Mouse (Mus musculus): Measurements from ENCODE around the gene Clptm1. TPM values are rescaled to one million over a fixed set of nuclear protein-coding genes. Genes with fewer than 3 reads are reported as not detected.

The Clptm1 gene
- polyA plus RNA-seq, 1 experiment: 158 TPM

DNA sequence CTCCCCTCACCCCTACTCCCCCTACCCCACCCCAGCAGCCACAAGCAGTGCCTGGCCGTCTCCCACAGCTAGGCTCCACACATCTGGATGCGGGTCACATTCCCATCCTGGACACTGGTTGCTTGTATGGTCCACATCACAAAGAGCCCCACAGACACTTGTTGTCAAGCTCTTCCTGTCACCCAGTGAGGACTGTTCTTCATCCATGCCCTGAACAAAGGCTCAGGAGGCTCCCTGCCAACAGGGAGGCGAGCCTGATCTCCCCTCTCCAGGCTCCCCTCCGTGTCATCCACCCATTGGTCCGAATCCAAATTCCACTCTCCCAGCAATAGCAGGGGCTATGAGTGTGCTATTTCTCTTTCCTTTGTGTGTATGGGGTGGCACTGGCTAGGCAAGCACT lies 64.3 kb downstream of the Clptm1 start:
- Histone ChIP-seq H3K27ac (ENCODE audit: insufficient read depth, low read length) (peak overlapping the region; percentile 66; the same call in 1 of the 2 replicates), H3K4me3 (replicated peaks; ENCODE audit: insufficient read depth, low read depth, low read length) (no peak overlapping the region), H3K27me3 (ENCODE audit: control insufficient read depth, insufficient read depth, low read length) (no peaks in the 10 kb centered on the region), H3K4me1 (ENCODE audit: control insufficient read depth, insufficient read depth, low read length) (peaks cover 20% of the 10 kb centered on the region)
- TF ChIP-seq POLR2A (IDR thresholded peaks at IDR 0.05; ENCODE audit: borderline replicate concordance, insufficient read depth, low read length): no peak
- no peak for TF ChIP-seq CTCF (IDR thresholded peaks at IDR 0.05; ENCODE audit: borderline replicate concordance, insufficient read depth, low read depth, low read length)
- DNase-seq: peak in 1 of 2 experiments; percentile 60
- 14% methylated on average over 5 of the region's 5 CpGs for WGBS

- no peak for DNase-seq
- WGBS: 84% methylated on average over 10 of the region's 10 CpGs
These were observed 71.6 kb downstream of the Clptm1 start for GRCm38 (mm10) chr7:19593061-19593730.

DNA sequence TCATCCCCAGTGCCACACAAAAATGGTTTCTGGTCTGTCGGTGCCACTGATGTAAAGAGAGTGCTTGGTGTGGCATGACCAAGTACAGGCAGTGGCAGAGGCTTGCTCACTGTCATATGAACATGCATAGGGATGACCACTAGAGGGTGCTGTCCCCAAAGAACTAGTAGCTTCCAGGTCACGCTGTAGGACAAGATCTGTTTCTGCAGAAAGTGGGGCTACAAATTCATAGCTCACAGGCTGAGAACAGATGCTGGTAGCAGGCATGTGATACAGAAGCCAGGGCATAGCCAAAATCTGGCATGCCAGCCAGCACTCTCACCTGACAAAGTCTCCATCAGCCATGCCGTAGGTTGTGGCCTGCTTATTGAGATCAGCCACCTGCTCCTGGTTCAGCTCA lies 74.9 kb downstream of the Clptm1 start:
- peak; percentile 79 to 86 for DNase-seq
- H3K4me1 ChIP-seq (ENCODE audit: control insufficient read depth, insufficient read depth, low read length): peaks cover 13% of the 10 kb centered on the region
- H3K27me3 ChIP-seq (ENCODE audit: control insufficient read depth, insufficient read depth, low read length): no peaks in the 10 kb centered on the region
- peak overlapping the region; percentile 41 for H3K27ac ChIP-seq (ENCODE audit: insufficient read depth, low read length)
- TF ChIP-seq POLR2A (IDR thresholded peaks at IDR 0.05; ENCODE audit: borderline replicate concordance, insufficient read depth, low read length): no peak
- peak; percentile 89 for TF ChIP-seq CTCF (IDR thresholded peaks at IDR 0.05; ENCODE audit: borderline replicate concordance, insufficient read depth, low read depth, low read length)
- 15% methylated on average over 3 of the region's 3 CpGs for WGBS
- no peak overlapping the region for H3K4me3 ChIP-seq (replicated peaks; ENCODE audit: insufficient read depth, low read depth, low read length)

More at GRCm38 (mm10) chr7:19593061-19593730, 71.6 kb downstream of the Clptm1 start:
- Histone ChIP-seq H3K27ac (ENCODE audit: insufficient read depth, low read length) (no peak overlapping the region), H3K27me3 (ENCODE audit: control insufficient read depth, insufficient read depth, low read length) (no peaks in the 10 kb centered on the region), H3K4me3 (replicated peaks; ENCODE audit: insufficient read depth, low read depth, low read length) (no peak overlapping the region), H3K4me1 (ENCODE audit: control insufficient read depth, insufficient read depth, low read length) (peaks cover 17% of the 10 kb centered on the region)
- TF ChIP-seq CTCF (IDR thresholded peaks at IDR 0.05; ENCODE audit: borderline replicate concordance, insufficient read depth, low read depth, low read length) (no peak), POLR2A (IDR thresholded peaks at IDR 0.05; ENCODE audit: borderline replicate concordance, insufficient read depth, low read length) (no peak)

GRCm38 (mm10) chr7:19589207-19589606 lies 75.6 kb downstream of the Clptm1 start:
- 25% methylated on average over 3 of the region's 3 CpGs for WGBS
- H3K4me3 ChIP-seq (replicated peaks; ENCODE audit: insufficient read depth, low read depth, low read length): no peak overlapping the region
- H3K27me3 ChIP-seq (ENCODE audit: control insufficient read depth, insufficient read depth, low read length): no peaks in the 10 kb centered on the region
- no peak overlapping the region for H3K27ac ChIP-seq (ENCODE audit: insufficient read depth, low read length)
- peak; percentile 39 for TF ChIP-seq CTCF (IDR thresholded peaks at IDR 0.05; ENCODE audit: borderline replicate concordance, insufficient read depth, low read depth, low read length)
- no peak for TF ChIP-seq POLR2A (IDR thresholded peaks at IDR 0.05; ENCODE audit: borderline replicate concordance, insufficient read depth, low read length)
- H3K4me1 ChIP-seq (ENCODE audit: control insufficient read depth, insufficient read depth, low read length): peaks cover 13% of the 10 kb centered on the region
- peak; percentile 39 to 40 for DNase-seq

- Histone ChIP-seq H3K4me1 (ENCODE audit: control insufficient read depth, insufficient read depth, low read length) (peaks cover 13% of the 10 kb centered on the region), H3K27ac (ENCODE audit: insufficient read depth, low read length) (no peak overlapping the region), H3K27me3 (ENCODE audit: control insufficient read depth, insufficient read depth, low read length) (no peaks in the 10 kb centered on the region), H3K4me3 (replicated peaks; ENCODE audit: insufficient read depth, low read depth, low read length) (no peak overlapping the region)
- DNase-seq: no peak
- TF ChIP-seq CTCF (IDR thresholded peaks at IDR 0.05; ENCODE audit: borderline replicate concordance, insufficient read depth, low read depth, low read length) (no peak), POLR2A (IDR thresholded peaks at IDR 0.05; ENCODE audit: borderline replicate concordance, insufficient read depth, low read length) (no peak)
- 82% methylated on average over 46 of the region's 46 CpGs for WGBS
These were observed 78.6 kb downstream of the Clptm1 start for GRCm38 (mm10) chr7:19586269-19586668.

Other genes with a start within 250 kb of the Clptm1 start
- 50.3 and 52.8 TPM in 2 replicates for gene Mark4, start 206.2 kb downstream of the Clptm1 start, polyA plus RNA-seq (2012; rRNA removed)
- gene Exoc3l2, start 201.7 kb downstream of the Clptm1 start, polyA plus RNA-seq (2012; rRNA removed): 0.21 and 0.57 TPM in 2 replicates
- 8.6 and 9.2 TPM in 2 replicates for gene Bloc1s3, start 156.7 kb downstream of the Clptm1 start, polyA plus RNA-seq (2012; rRNA removed)
- gene Trappc6a, start 156.6 kb downstream of the Clptm1 start, polyA plus RNA-seq (2012; rRNA removed): 23.0 and 26.2 TPM in 2 replicates
- gene Nkpd1, start 147.2 kb downstream of the Clptm1 start, polyA plus RNA-seq (2012; rRNA removed): 1.3 and 1.8 TPM in 2 replicates
- gene Ppp1r37, start 102.0 kb downstream of the Clptm1 start, polyA plus RNA-seq (2012; rRNA removed): 134 and 136 TPM in 2 replicates
- 3.4 and 4.0 TPM in 2 replicates for gene Zfp296, start 87.7 kb downstream of the Clptm1 start, polyA plus RNA-seq (2012; rRNA removed)
- 86.1 and 87.2 TPM in 2 replicates for gene Gemin7, start 87.4 kb downstream of the Clptm1 start, polyA plus RNA-seq (2012; rRNA removed)
- gene Clasrp, start 60.5 kb downstream of the Clptm1 start, polyA plus RNA-seq (2012; rRNA removed): 151 and 152 TPM in 2 replicates
- 4.7 and 5.8 TPM in 2 replicates for gene Relb, start 35.6 kb downstream of the Clptm1 start, polyA plus RNA-seq (2012; rRNA removed)
- not detected in 2 replicates for gene Apoc2, start 12.9 kb upstream of the Clptm1 start, polyA plus RNA-seq (2012; rRNA removed)
- gene Gm44805, start 16.4 kb upstream of the Clptm1 start, polyA plus RNA-seq (2012; rRNA removed): not detected in 2 replicates
- not detected in 2 replicates for gene Apoc4, start 16.4 kb upstream of the Clptm1 start, polyA plus RNA-seq (2012; rRNA removed)
- gene Apoc1, start 27.6 kb upstream of the Clptm1 start, polyA plus RNA-seq (2012; rRNA removed): 5.1 and 6.6 TPM in 2 replicates
- 2,800 and 2,936 TPM in 2 replicates for gene Apoe, start 34.2 kb upstream of the Clptm1 start, polyA plus RNA-seq (2012; rRNA removed)
- gene Tomm40, start 50.4 kb upstream of the Clptm1 start, polyA plus RNA-seq (2012; rRNA removed): 125 TPM in 2 replicates
- gene Nectin2, start 85.5 kb upstream of the Clptm1 start, polyA plus RNA-seq (2012; rRNA removed): 8.9 and 9.3 TPM in 2 replicates
- 24.7 and 25.3 TPM in 2 replicates for gene Bcam, start 106.0 kb upstream of the Clptm1 start, polyA plus RNA-seq (2012; rRNA removed)
- not detected in 2 replicates for gene Cblc, start 131.8 kb upstream of the Clptm1 start, polyA plus RNA-seq (2012; rRNA removed)
- 0.80 and 0.84 TPM in 2 replicates for gene Bcl3, start 157.7 kb upstream of the Clptm1 start, polyA plus RNA-seq (2012; rRNA removed)
- 6.9 and 8.2 TPM in 2 replicates for gene Gm19345, start 187.0 kb upstream of the Clptm1 start, polyA plus RNA-seq (2012; rRNA removed)
- 0.21 and 0.74 TPM in 2 replicates for gene Ceacam16, start 196.3 kb upstream of the Clptm1 start, polyA plus RNA-seq (2012; rRNA removed)
- not detected in 2 replicates for gene Ceacam19, start 222.9 kb upstream of the Clptm1 start, polyA plus RNA-seq (2012; rRNA removed)

All from cerebellum, adult 2 months (tissue).